Mouse (Mus musculus): ENCODE measurements around the gene Plekha6. TPM values are rescaled to one million over a fixed set of nuclear protein-coding genes. Genes with fewer than 3 reads are reported as not detected.

Gene Plekha6
- total and polyA plus RNA-seq, 2 experiments from 2014 or later = 11.9 to 49.3 TPM

GRCm38 (mm10) chr1:133203701-133204100 is 39.7 kb downstream of the Plekha6 start:
- DNase-seq (ENCODE audit: low spot score) = no peak
- no peak overlapping the region for H3K4me3 ChIP-seq (ENCODE audit: low read depth, low read length)
- no peaks in the 10 kb centered on the region for H3K9me3 ChIP-seq (ENCODE audit: low read length)
- TF ChIP-seq CTCF (IDR thresholded peaks at IDR 0.05) = no peak
- no peak for ATAC-seq (ENCODE audit: low FRiP score)
- no peaks in the 10 kb centered on the region for H3K36me3 ChIP-seq (ENCODE audit: insufficient read depth, low read length)
- H3K27me3 ChIP-seq (ENCODE audit: insufficient read depth, low read length) = no peaks in the 10 kb centered on the region
- WGBS = 29% methylated on average over 2 of the region's 2 CpGs
- H3K27ac ChIP-seq (ENCODE audit: low read depth, low read length) = no peak overlapping the region
- peaks cover 8% of the 10 kb centered on the region for H3K4me1 ChIP-seq (ENCODE audit: insufficient read depth, low read length)
- no peak overlapping the region for H3K9ac ChIP-seq (replicated peaks; ENCODE audit: low read length, poor library complexity, severe bottlenecking)
- H3K4me2 ChIP-seq (ENCODE audit: low read depth, low read length, poor library complexity, severe bottlenecking) = no peak overlapping the region

- H3K9ac ChIP-seq (replicated peaks; ENCODE audit: low read length, poor library complexity, severe bottlenecking) = no peak overlapping the region
- TF ChIP-seq CTCF (IDR thresholded peaks at IDR 0.05) = no peak
- ATAC-seq (ENCODE audit: low FRiP score) (no peak), DNase-seq (ENCODE audit: low spot score) (no peak)
- no peak overlapping the region for H3K4me3 ChIP-seq (ENCODE audit: low read depth, low read length)
- H3K27ac ChIP-seq (ENCODE audit: low read depth, low read length) = no peak overlapping the region
- H3K36me3 ChIP-seq (ENCODE audit: insufficient read depth, low read length) = no peaks in the 10 kb centered on the region
- peaks cover 10% of the 10 kb centered on the region for H3K4me1 ChIP-seq (ENCODE audit: insufficient read depth, low read length)
- no peak overlapping the region for H3K4me2 ChIP-seq (ENCODE audit: low read depth, low read length, poor library complexity, severe bottlenecking)
- WGBS = 60% methylated on average over 11 of the region's 11 CpGs
- H3K27me3 ChIP-seq (ENCODE audit: insufficient read depth, low read length) = no peaks in the 10 kb centered on the region
- no peaks in the 10 kb centered on the region for H3K9me3 ChIP-seq (ENCODE audit: low read length)
Measured at GRCm38 (mm10) chr1:133204341-133204849, 40.4 kb downstream of the Plekha6 start.

- Histone ChIP-seq H3K36me3 (ENCODE audit: insufficient read depth, low read length) (no peaks in the 10 kb centered on the region), H3K9ac (replicated peaks; ENCODE audit: low read length, poor library complexity, severe bottlenecking) (no peak overlapping the region), H3K27ac (ENCODE audit: low read depth, low read length) (no peak overlapping the region), H3K4me3 (ENCODE audit: low read depth, low read length) (no peak overlapping the region), H3K4me2 (ENCODE audit: low read depth, low read length, poor library complexity, severe bottlenecking) (no peak overlapping the region), H3K9me3 (ENCODE audit: low read length) (no peaks in the 10 kb centered on the region), H3K4me1 (ENCODE audit: insufficient read depth, low read length) (peaks cover 11% of the 10 kb centered on the region), H3K27me3 (ENCODE audit: insufficient read depth, low read length) (no peaks in the 10 kb centered on the region)
- no peak for TF ChIP-seq CTCF (IDR thresholded peaks at IDR 0.05)
- ATAC-seq (ENCODE audit: low FRiP score) (no peak), DNase-seq (ENCODE audit: low spot score) (no peak)
- WGBS = 84% methylated on average over 10 of the region's 10 CpGs
Measured at GRCm38 (mm10) chr1:133204985-133205384, 41.0 kb downstream of the Plekha6 start.

GRCm38 (mm10) chr1:133208086-133208815 is 44.2 kb downstream of the Plekha6 start:
- peaks cover 13% of the 10 kb centered on the region for H3K4me1 ChIP-seq (ENCODE audit: insufficient read depth, low read length)
- DNase-seq (ENCODE audit: low spot score) (no peak), ATAC-seq (ENCODE audit: low FRiP score) (no peak)
- no peak overlapping the region for H3K4me3 ChIP-seq (ENCODE audit: low read depth, low read length)
- no peak overlapping the region for H3K27ac ChIP-seq (ENCODE audit: low read depth, low read length)
- H3K4me2 ChIP-seq (ENCODE audit: low read depth, low read length, poor library complexity, severe bottlenecking) = no peak overlapping the region
- TF ChIP-seq CTCF (IDR thresholded peaks at IDR 0.05) = no peak
- H3K9me3 ChIP-seq (ENCODE audit: low read length) = no peaks in the 10 kb centered on the region
- H3K36me3 ChIP-seq (ENCODE audit: insufficient read depth, low read length) = no peaks in the 10 kb centered on the region
- no peak overlapping the region for H3K9ac ChIP-seq (replicated peaks; ENCODE audit: low read length, poor library complexity, severe bottlenecking)
- H3K27me3 ChIP-seq (ENCODE audit: insufficient read depth, low read length) = no peaks in the 10 kb centered on the region
- WGBS = 63% methylated on average over 11 of the region's 11 CpGs

- Histone ChIP-seq H3K9ac (replicated peaks; ENCODE audit: low read length, poor library complexity, severe bottlenecking) (no peak overlapping the region), H3K4me3 (ENCODE audit: low read depth, low read length) (no peak overlapping the region), H3K9me3 (ENCODE audit: low read length) (no peaks in the 10 kb centered on the region), H3K36me3 (ENCODE audit: insufficient read depth, low read length) (no peaks in the 10 kb centered on the region), H3K27me3 (ENCODE audit: insufficient read depth, low read length) (no peaks in the 10 kb centered on the region), H3K4me2 (ENCODE audit: low read depth, low read length, poor library complexity, severe bottlenecking) (no peak overlapping the region), H3K4me1 (ENCODE audit: insufficient read depth, low read length) (peaks cover 13% of the 10 kb centered on the region), H3K27ac (ENCODE audit: low read depth, low read length) (no peak overlapping the region)
- ATAC-seq (ENCODE audit: low FRiP score) (no peak), DNase-seq (ENCODE audit: low spot score) (no peak)
- no peak for TF ChIP-seq CTCF (IDR thresholded peaks at IDR 0.05)
- 70% methylated on average over 11 of the region's 11 CpGs for WGBS
Measured at GRCm38 (mm10) chr1:133209036-133209435, 45.0 kb downstream of the Plekha6 start.

GRCm38 (mm10) chr1:133209482-133209881 is 45.5 kb downstream of the Plekha6 start:
- Histone ChIP-seq H3K36me3 (ENCODE audit: insufficient read depth, low read length) (no peaks in the 10 kb centered on the region), H3K4me1 (ENCODE audit: insufficient read depth, low read length) (peaks cover 13% of the 10 kb centered on the region), H3K4me2 (ENCODE audit: low read depth, low read length, poor library complexity, severe bottlenecking) (no peak overlapping the region), H3K27ac (ENCODE audit: low read depth, low read length) (peak overlapping the region; percentile 43), H3K4me3 (ENCODE audit: low read depth, low read length) (no peak overlapping the region), H3K27me3 (ENCODE audit: insufficient read depth, low read length) (no peaks in the 10 kb centered on the region), H3K9ac (replicated peaks; ENCODE audit: low read length, poor library complexity, severe bottlenecking) (no peak overlapping the region), H3K9me3 (ENCODE audit: low read length) (no peaks in the 10 kb centered on the region)
- WGBS = 25% methylated on average over 7 of the region's 7 CpGs
- ATAC-seq (ENCODE audit: low FRiP score) (no peak), DNase-seq (ENCODE audit: low spot score) (no peak)
- no peak for TF ChIP-seq CTCF (IDR thresholded peaks at IDR 0.05)

Measured in midbrain, postnatal 0 days (tissue).